ENCODE assay signal across 15 mouse cellular contexts in genomic region chr16:77675885-77676597, GRCm38 (mm10).
DNase-seq lines count a peak whose midpoint lies in the region; ATAC-seq and TF ChIP-seq lines count a peak whose summit lies in the region.
"Had no signal": no experiment of that assay in that cellular context is flagged by ENCODE, and none has a peak within 500 bp of the region (broad histone marks: within the 10 kb centered on the region; RNA-seq: fewer than 3 reads in every experiment).

No protein-coding gene starts in this region.

- no peak overlapping the region for H3K4me2 ChIP-seq in forebrain, embryonic 13.5 days
- no peak overlapping the region for H3K4me2 ChIP-seq in forebrain, embryonic 14.5 days (ENCODE audit: low read length)
- no peak overlapping the region for H3K4me2 ChIP-seq in hindbrain, postnatal 0 days (ENCODE audit: low read depth, low read length)
- H3K4me2 ChIP-seq in midbrain, postnatal 0 days (ENCODE audit: low read depth, low read length, poor library complexity, severe bottlenecking): no peak overlapping the region
- H3K4me2 ChIP-seq: liver, embryonic 12.5 days had no signal

- H3K4me1 ChIP-seq in forebrain, embryonic 13.5 days: peaks cover 9% of the 10 kb centered on the region
- peaks cover 3% of the 10 kb centered on the region; the same call in 1 of the 2 replicates for H3K4me1 ChIP-seq in forebrain, embryonic 10.5 days
- 0 out of 2 replicates have a peak, but pooled peaks cover 2% of the 10 kb centered on the region for H3K4me1 ChIP-seq in forebrain, embryonic 14.5 days (ENCODE audit: control insufficient read depth, insufficient read depth, low read length)
- H3K4me1 ChIP-seq in hindbrain, postnatal 0 days (ENCODE audit: insufficient read depth, low read length): no peaks in the 10 kb centered on the region
- 0 out of 2 replicates have a peak, but pooled peaks cover 2% of the 10 kb centered on the region for H3K4me1 ChIP-seq in midbrain, postnatal 0 days (ENCODE audit: insufficient read depth, low read length)
- H3K4me1 ChIP-seq: liver, embryonic 12.5 days had no signal

- no peak for ATAC-seq in forebrain, embryonic 13.5 days
- ATAC-seq in forebrain, embryonic 14.5 days: peak; percentile 27; the same call in 1 of the 2 replicates
- 0 out of 2 replicates have a peak, but pooled peaks have one; percentile 24 for ATAC-seq in hindbrain, postnatal 0 days
- ATAC-seq in midbrain, postnatal 0 days (ENCODE audit: low FRiP score): no peak
- ATAC-seq: liver, embryonic 12.5 days; Patski had no signal

- H3K36me3 ChIP-seq in forebrain, embryonic 13.5 days (ENCODE audit: poor library complexity, severe bottlenecking): 0 out of 2 replicates have a peak, but pooled peaks cover 5% of the 10 kb centered on the region
- H3K36me3 ChIP-seq in forebrain, embryonic 10.5 days (replicated peaks): no peaks in the 10 kb centered on the region
- peaks cover 8% of the 10 kb centered on the region; the same call in 1 of the 2 replicates for H3K36me3 ChIP-seq in forebrain, embryonic 14.5 days (ENCODE audit: control insufficient read depth, insufficient read depth, low read length)
- no peaks in the 10 kb centered on the region for H3K36me3 ChIP-seq in hindbrain, postnatal 0 days (ENCODE audit: insufficient read depth, low read length)
- H3K36me3 ChIP-seq in midbrain, postnatal 0 days (ENCODE audit: insufficient read depth, low read length): no peaks in the 10 kb centered on the region
- H3K36me3 ChIP-seq: liver, embryonic 12.5 days had no signal

- no peak overlapping the region for H3K4me3 ChIP-seq in forebrain, embryonic 13.5 days
- H3K4me3 ChIP-seq in forebrain, embryonic 10.5 days: no peak overlapping the region
- H3K4me3 ChIP-seq in forebrain, embryonic 14.5 days (ENCODE audit: low read depth, low read length): no peak overlapping the region
- H3K4me3 ChIP-seq in hindbrain, postnatal 0 days (ENCODE audit: low read length): no peak overlapping the region
- H3K4me3 ChIP-seq in midbrain, postnatal 0 days (ENCODE audit: low read depth, low read length): no peak overlapping the region
- H3K4me3 ChIP-seq: erythroblast, embryonic 14.5 days; gastrocnemius, adult 2 months; liver, embryonic 12.5 days had no signal

- WGBS in forebrain, embryonic 13.5 days: 36% methylated on average over 6 of the region's 6 CpGs
- WGBS in forebrain, embryonic 10.5 days: 74% methylated on average over 6 of the region's 6 CpGs
- 30% methylated on average over 6 of the region's 6 CpGs for whole genome bisulfite sequencing in forebrain, embryonic 14.5 days
- 32% methylated on average over 6 of the region's 6 CpGs for WGBS in hindbrain, postnatal 0 days
- WGBS in midbrain, postnatal 0 days: 32% methylated on average over 6 of the region's 6 CpGs

- DNase-seq in forebrain, embryonic 10.5 days (ENCODE audit: extremely low spot score, low spot score): no peak
- DNase-seq in forebrain, embryonic 14.5 days (ENCODE audit: low spot score): peak; percentile 50
- DNase-seq in hindbrain, postnatal 0 days (ENCODE audit: low spot score): peak; percentile 45
- DNase-seq in midbrain, postnatal 0 days (ENCODE audit: low spot score): peak; percentile 58
- no peak for DNase-seq in frontal cortex, postnatal 25 days (ENCODE audit: low spot score in 2 of 2)
- DNase-seq in left cerebral cortex, postnatal 10 days (ENCODE audit: extremely low spot score in 1 of 2, low spot score in 2 of 2): no peak
- DNase-seq in left cerebral cortex, postnatal 36 days (ENCODE audit: low spot score in 2 of 2): no peak
- DNase-seq: cerebellum, adult 2 months; gastrocnemius, adult 2 months; heart, postnatal 10 days; kidney, adult 8-10 months had no signal

- H3K27ac ChIP-seq in forebrain, embryonic 13.5 days: peak overlapping the region; percentile 46
- no peak overlapping the region for H3K27ac ChIP-seq in forebrain, embryonic 10.5 days
- H3K27ac ChIP-seq in forebrain, embryonic 14.5 days (ENCODE audit: low read depth, low read length): peak overlapping the region; percentile 49; the same call in 1 of the 2 replicates
- peak overlapping the region; percentile 54; the same call in 1 of the 2 replicates for H3K27ac ChIP-seq in hindbrain, postnatal 0 days
- peak overlapping the region; percentile 38; the same call in 1 of the 2 replicates for H3K27ac ChIP-seq in midbrain, postnatal 0 days (ENCODE audit: low read depth, low read length)
- H3K27ac ChIP-seq: gastrocnemius, adult 2 months; liver, embryonic 12.5 days had no signal

- intact Hi-C loops in left cerebral cortex, postnatal 10 days (cut with DNase I): no loop called here
- intact Hi-C loops in left cerebral cortex, postnatal 36 days (cut with DNase I): no loop called here

- TF ChIP-seq CTCF in hindbrain, postnatal 0 days (IDR thresholded peaks at IDR 0.05; ENCODE audit: low read depth): no peak
- TF ChIP-seq CTCF in midbrain, postnatal 0 days (IDR thresholded peaks at IDR 0.05): no peak

- H3K27me3 ChIP-seq in forebrain, embryonic 13.5 days: no peaks in the 10 kb centered on the region
- no peaks in the 10 kb centered on the region for H3K27me3 ChIP-seq in forebrain, embryonic 10.5 days (ENCODE audit: poor library complexity, severe bottlenecking)
- no peaks in the 10 kb centered on the region for H3K27me3 ChIP-seq in forebrain, embryonic 14.5 days (replicated peaks; ENCODE audit: control insufficient read depth, insufficient read depth, low read length)
- H3K27me3 ChIP-seq in hindbrain, postnatal 0 days (ENCODE audit: insufficient read depth, low read length): no peaks in the 10 kb centered on the region
- no peaks in the 10 kb centered on the region for H3K27me3 ChIP-seq in midbrain, postnatal 0 days (ENCODE audit: insufficient read depth, low read length)
- H3K27me3 ChIP-seq: liver, embryonic 12.5 days; Patski had no signal

- H3K9me3 ChIP-seq in forebrain, embryonic 13.5 days (replicated peaks): no peaks in the 10 kb centered on the region
- H3K9me3 ChIP-seq in forebrain, embryonic 10.5 days: no peaks in the 10 kb centered on the region
- no peaks in the 10 kb centered on the region for H3K9me3 ChIP-seq in forebrain, embryonic 14.5 days (replicated peaks; ENCODE audit: control insufficient read depth, low read length)
- no peaks in the 10 kb centered on the region for H3K9me3 ChIP-seq in hindbrain, postnatal 0 days (ENCODE audit: low read length)
- no peaks in the 10 kb centered on the region for H3K9me3 ChIP-seq in midbrain, postnatal 0 days (ENCODE audit: low read length)
- H3K9me3 ChIP-seq: liver, embryonic 12.5 days had no signal

- H3K9ac ChIP-seq in forebrain, embryonic 13.5 days: no peak overlapping the region
- no peak overlapping the region for H3K9ac ChIP-seq in forebrain, embryonic 14.5 days (ENCODE audit: low read length)
- H3K9ac ChIP-seq in hindbrain, postnatal 0 days (replicated peaks; ENCODE audit: low read length): no peak overlapping the region
- H3K9ac ChIP-seq in midbrain, postnatal 0 days (replicated peaks; ENCODE audit: low read length, poor library complexity, severe bottlenecking): no peak overlapping the region
- H3K9ac ChIP-seq: liver, embryonic 12.5 days had no signal

Comparison
In these comparisons a context has a peak if more than half of its experiments do, and no peak if none do; other contexts are left out.
1. ATAC-seq: peak in forebrain, embryonic 14.5 days (single experiment) and hindbrain, postnatal 0 days (single experiment); none in forebrain, embryonic 13.5 days (single experiment) and midbrain, postnatal 0 days (single experiment).
2. DNase-seq: peak in forebrain, embryonic 14.5 days (single experiment), hindbrain, postnatal 0 days (single experiment) and midbrain, postnatal 0 days (single experiment); none in forebrain, embryonic 10.5 days (single experiment), frontal cortex, postnatal 25 days (0 of 2), left cerebral cortex, postnatal 10 days (0 of 2) and left cerebral cortex, postnatal 36 days (0 of 2).